Mouse (Mus musculus): ENCODE results near the gene Gtpbp10.

The Gtpbp10 gene

GRCm38 (mm10) chr5:5559079-5559740 lies at the start of gene Gtpbp10:
Gtpbp10 (minus strand) TSS chr5:5559538.
- peak; percentile 86 to 90 for DNase-seq (ENCODE audit: low spot score in 2 of 2)

GRCm38 (mm10) chr5:5587686-5588085 lies 28.3 kb upstream of the Gtpbp10 start:
- DNase-seq (ENCODE audit: low spot score in 2 of 2) = no peak

- DNase-seq (ENCODE audit: low spot score in 2 of 2) = no peak
These were observed 14.5 kb upstream of the Gtpbp10 start, which contains the start of gene Gm8773 for GRCm38 (mm10) chr5:5573749-5574317. Gm8773 (plus strand) TSS chr5:5573799.

- no peak for DNase-seq (ENCODE audit: low spot score in 2 of 2)
These were observed 3.1 kb upstream of the Gtpbp10 start for GRCm38 (mm10) chr5:5562435-5562834.

- DNase-seq (ENCODE audit: low spot score in 2 of 2) = no peak
These were observed 1.8 kb upstream of the Gtpbp10 start for GRCm38 (mm10) chr5:5561041-5561706.

- DNase-seq (ENCODE audit: low spot score in 2 of 2) = no peak
These were observed 460 bp upstream of the Gtpbp10 start for GRCm38 (mm10) chr5:5559798-5560197.

GRCm38 (mm10) chr5:5551110-5551509 lies 8.2 kb downstream of the Gtpbp10 start:
- no peak for DNase-seq (ENCODE audit: low spot score in 2 of 2)

- DNase-seq (ENCODE audit: low spot score in 2 of 2) = no peak
These were observed 19.0 kb downstream of the Gtpbp10 start for GRCm38 (mm10) chr5:5540385-5540784.

GRCm38 (mm10) chr5:5539771-5540170 lies 19.6 kb downstream of the Gtpbp10 start:
- no peak for DNase-seq (ENCODE audit: low spot score in 2 of 2)

GRCm38 (mm10) chr5:5536131-5536530 lies 23.2 kb downstream of the Gtpbp10 start:
- no peak for DNase-seq (ENCODE audit: low spot score in 2 of 2)

GRCm38 (mm10) chr5:5533656-5534420 lies 25.5 kb downstream of the Gtpbp10 start:
- DNase-seq (ENCODE audit: low spot score in 2 of 2) = no peak

- no peak for DNase-seq (ENCODE audit: low spot score in 2 of 2)
These were observed 43.9 kb downstream of the Gtpbp10 start for GRCm38 (mm10) chr5:5515411-5515810.

GRCm38 (mm10) chr5:5514196-5515076 lies 44.9 kb downstream of the Gtpbp10 start, which contains the start of gene Cldn12:
Cldn12 (minus strand) TSS chr5:5514958.
- peak; percentile 93 to 96 for DNase-seq (ENCODE audit: low spot score in 2 of 2)

GRCm38 (mm10) chr5:5511401-5511800 lies 47.9 kb downstream of the Gtpbp10 start:
- DNase-seq (ENCODE audit: low spot score in 2 of 2) = no peak

- DNase-seq (ENCODE audit: low spot score in 2 of 2) = no peak
These were observed 48.3 kb downstream of the Gtpbp10 start for GRCm38 (mm10) chr5:5510989-5511388.

- no peak for DNase-seq (ENCODE audit: low spot score in 2 of 2)
These were observed 48.9 kb downstream of the Gtpbp10 start for GRCm38 (mm10) chr5:5510304-5510887.

- DNase-seq (ENCODE audit: low spot score in 2 of 2) = no peak
These were observed 51.1 kb downstream of the Gtpbp10 start for GRCm38 (mm10) chr5:5508231-5508630.

GRCm38 (mm10) chr5:5507701-5508225 lies 51.6 kb downstream of the Gtpbp10 start:
- peak in 1 of 2 experiments; percentile 27 for DNase-seq (ENCODE audit: low spot score in 2 of 2)

- no peak for DNase-seq (ENCODE audit: low spot score in 2 of 2)
These were observed 54.9 kb downstream of the Gtpbp10 start for GRCm38 (mm10) chr5:5504456-5504855.

GRCm38 (mm10) chr5:5503381-5503780 lies 56.0 kb downstream of the Gtpbp10 start:
- peak in 1 of 2 experiments; percentile 17 for DNase-seq (ENCODE audit: low spot score in 2 of 2)
